Mouse (Mus musculus): ENCODE results near the gene Tspan9. TPM values are rescaled to one million over a fixed set of nuclear protein-coding genes. Genes with fewer than 3 reads are reported as not detected.

Tspan9 gene
- polyA plus RNA-seq, 1 experiment from 2014 or later, result 77.3 TPM

DNA sequence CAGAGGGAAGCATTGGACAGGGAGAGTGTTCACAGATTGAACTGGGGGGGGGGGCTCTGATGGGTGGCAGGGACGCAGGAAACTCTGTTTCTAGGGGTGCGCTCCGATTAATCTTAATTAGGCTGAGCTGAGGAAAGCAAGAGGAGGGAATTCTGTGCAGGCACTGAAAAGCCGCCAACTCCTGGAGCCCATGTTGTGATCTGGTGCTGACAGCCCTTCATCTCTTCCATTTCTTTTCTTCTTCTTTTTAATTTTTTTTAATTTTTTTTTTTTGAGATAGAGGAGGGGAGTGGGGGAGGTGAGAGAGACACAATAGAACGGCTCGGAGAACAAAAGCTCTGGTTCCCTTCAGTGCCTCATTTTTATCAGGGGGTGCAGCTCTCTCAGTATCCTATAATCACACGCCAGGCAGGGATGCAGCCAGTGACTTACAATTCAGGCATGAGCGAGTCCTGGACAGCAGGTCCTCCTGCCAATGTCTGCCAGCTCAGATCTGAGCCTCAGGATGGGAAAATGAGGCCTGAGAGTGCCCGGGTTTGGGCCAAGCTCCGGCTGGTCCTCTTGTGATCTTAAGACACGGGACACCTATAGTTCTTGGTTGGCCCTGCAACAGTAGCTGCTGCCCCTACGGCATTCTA, 72.4 kb downstream of the Tspan9 start:
- Histone ChIP-seq H3K27me3 (ENCODE audit: control insufficient read depth, insufficient read depth, low read length) (no peaks in the 10 kb centered on the region), H3K4me3 (ENCODE audit: low read depth, low read length) (no peak overlapping the region), H3K4me2 (replicated peaks; ENCODE audit: low read depth) (no peak overlapping the region), H3K9me3 (ENCODE audit: control insufficient read depth, low read length) (no peaks in the 10 kb centered on the region), H3K36me3 (ENCODE audit: control insufficient read depth, insufficient read depth, low read length) (no peaks in the 10 kb centered on the region), H3K4me1 (replicated peaks; ENCODE audit: control insufficient read depth, insufficient read depth) (peaks cover under 1% of the 10 kb centered on the region; the same call in 1 of the 2 replicates), H3K27ac (replicated peaks) (no peak overlapping the region), H3K9ac (ENCODE audit: low read length) (no peak overlapping the region)
- 76% methylated on average over 12 of the region's 12 CpGs for WGBS
- no peak for TF ChIP-seq EP300 (optimal IDR thresholded peaks at IDR 0.05)
- no peak for TF ChIP-seq CTCF (IDR thresholded peaks at IDR 0.05; ENCODE audit: low read depth)
- no peak for ATAC-seq (ENCODE audit: low FRiP score, low TSS enrichment)
- DNase-seq (ENCODE audit: low spot score), result no peak

DNA sequence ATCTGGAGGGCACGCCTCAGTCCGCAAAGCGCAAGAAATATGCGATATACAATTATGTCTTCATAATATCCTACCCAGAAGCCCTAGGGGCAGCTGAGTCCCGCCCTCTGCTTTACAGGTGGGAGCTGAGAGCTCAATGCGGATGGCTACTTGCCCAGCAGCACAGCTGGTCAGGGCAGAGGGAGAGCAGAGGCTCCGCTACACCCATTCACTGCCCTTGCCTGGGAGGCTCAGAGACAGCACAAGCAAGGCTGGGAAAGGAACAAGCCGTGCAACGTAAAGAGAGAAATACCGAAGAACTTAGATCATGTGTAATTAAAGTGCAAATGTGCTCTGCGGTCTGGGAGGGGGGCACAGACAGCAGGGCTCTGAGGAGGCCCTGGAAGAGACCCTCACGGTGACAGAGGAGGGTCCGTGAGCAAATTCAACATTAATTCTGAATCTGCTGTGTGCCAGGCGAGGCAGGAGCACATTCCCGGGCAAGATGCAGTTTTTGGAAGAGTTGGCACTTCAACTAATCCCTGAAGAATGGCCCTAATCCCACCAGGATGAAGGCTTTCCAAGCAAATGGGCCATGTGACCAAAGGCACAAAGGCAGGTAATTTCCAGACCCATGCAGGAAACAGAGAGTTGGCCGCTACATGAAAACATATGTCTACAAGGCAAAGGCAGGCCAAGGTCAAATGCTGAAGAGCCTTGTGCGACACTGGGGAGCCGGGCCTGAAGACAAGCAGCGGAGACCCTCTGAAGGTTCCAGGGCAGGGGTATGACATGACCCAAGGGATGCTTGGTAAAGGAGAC, 73.1 kb downstream of the Tspan9 start:
- Histone ChIP-seq H3K27ac (replicated peaks) (peak overlapping the region; percentile 41; the same call in 1 of the 2 replicates), H3K36me3 (ENCODE audit: control insufficient read depth, insufficient read depth, low read length) (no peaks in the 10 kb centered on the region), H3K4me2 (replicated peaks; ENCODE audit: low read depth) (no peak overlapping the region), H3K27me3 (ENCODE audit: control insufficient read depth, insufficient read depth, low read length) (no peaks in the 10 kb centered on the region), H3K4me3 (ENCODE audit: low read depth, low read length) (no peak overlapping the region), H3K9me3 (ENCODE audit: control insufficient read depth, low read length) (no peaks in the 10 kb centered on the region), H3K4me1 (replicated peaks; ENCODE audit: control insufficient read depth, insufficient read depth) (peaks cover 6% of the 10 kb centered on the region), H3K9ac (ENCODE audit: low read length) (no peak overlapping the region)
- no peak for DNase-seq (ENCODE audit: low spot score)
- WGBS, result 62% methylated on average over 19 of the region's 19 CpGs
- no peak; the same call in 1 of the 2 replicates for ATAC-seq (ENCODE audit: low FRiP score, low TSS enrichment)
- no peak for TF ChIP-seq EP300 (optimal IDR thresholded peaks at IDR 0.05)
- no peak for TF ChIP-seq CTCF (IDR thresholded peaks at IDR 0.05; ENCODE audit: low read depth)

- 79% methylated on average over 8 of the region's 8 CpGs for WGBS
- Histone ChIP-seq H3K9me3 (ENCODE audit: control insufficient read depth, low read length) (no peaks in the 10 kb centered on the region), H3K27ac (replicated peaks) (no peak overlapping the region), H3K4me1 (replicated peaks; ENCODE audit: control insufficient read depth, insufficient read depth) (peaks cover 6% of the 10 kb centered on the region), H3K9ac (ENCODE audit: low read length) (no peak overlapping the region), H3K36me3 (ENCODE audit: control insufficient read depth, insufficient read depth, low read length) (no peaks in the 10 kb centered on the region), H3K27me3 (ENCODE audit: control insufficient read depth, insufficient read depth, low read length) (no peaks in the 10 kb centered on the region), H3K4me3 (ENCODE audit: low read depth, low read length) (no peak overlapping the region), H3K4me2 (replicated peaks; ENCODE audit: low read depth) (no peak overlapping the region)
- DNase-seq (ENCODE audit: low spot score), result no peak
- TF ChIP-seq EP300 (optimal IDR thresholded peaks at IDR 0.05) (no peak), CTCF (IDR thresholded peaks at IDR 0.05; ENCODE audit: low read depth) (no peak)
- ATAC-seq (ENCODE audit: low FRiP score, low TSS enrichment), result no peak
Observed at GRCm38 (mm10) chr6:128068144-128068543, 75.2 kb downstream of the Tspan9 start.

GRCm38 (mm10) chr6:128065982-128066381, 77.4 kb downstream of the Tspan9 start:
- no peak for DNase-seq (ENCODE audit: low spot score)
- Histone ChIP-seq H3K9me3 (ENCODE audit: control insufficient read depth, low read length) (no peaks in the 10 kb centered on the region), H3K36me3 (ENCODE audit: control insufficient read depth, insufficient read depth, low read length) (no peaks in the 10 kb centered on the region), H3K27me3 (ENCODE audit: control insufficient read depth, insufficient read depth, low read length) (no peaks in the 10 kb centered on the region), H3K4me2 (replicated peaks; ENCODE audit: low read depth) (no peak overlapping the region), H3K27ac (replicated peaks) (peak overlapping the region; percentile 35; the same call in 1 of the 2 replicates), H3K4me1 (replicated peaks; ENCODE audit: control insufficient read depth, insufficient read depth) (peaks cover 6% of the 10 kb centered on the region), H3K4me3 (ENCODE audit: low read depth, low read length) (no peak overlapping the region), H3K9ac (ENCODE audit: low read length) (no peak overlapping the region)
- TF ChIP-seq CTCF (IDR thresholded peaks at IDR 0.05; ENCODE audit: low read depth), result no peak
- no peak for TF ChIP-seq EP300 (optimal IDR thresholded peaks at IDR 0.05)
- 40% methylated on average over 7 of the region's 7 CpGs for WGBS
- peak; percentile 9; the same call in 1 of the 2 replicates for ATAC-seq (ENCODE audit: low FRiP score, low TSS enrichment)

GRCm38 (mm10) chr6:128063501-128063900, 79.9 kb downstream of the Tspan9 start:
- no peak overlapping the region for H3K4me3 ChIP-seq (ENCODE audit: low read depth, low read length)
- peaks cover 6% of the 10 kb centered on the region for H3K4me1 ChIP-seq (replicated peaks; ENCODE audit: control insufficient read depth, insufficient read depth)
- TF ChIP-seq CTCF (IDR thresholded peaks at IDR 0.05; ENCODE audit: low read depth) (peak; percentile 81), EP300 (optimal IDR thresholded peaks at IDR 0.05) (no peak)
- no peak for DNase-seq (ENCODE audit: low spot score)
- WGBS, result 96% methylated on average over 1 of the region's 1 CpGs
- no peaks in the 10 kb centered on the region for H3K27me3 ChIP-seq (ENCODE audit: control insufficient read depth, insufficient read depth, low read length)
- no peaks in the 10 kb centered on the region for H3K36me3 ChIP-seq (ENCODE audit: control insufficient read depth, insufficient read depth, low read length)
- H3K9ac ChIP-seq (ENCODE audit: low read length), result no peak overlapping the region
- no peak overlapping the region for H3K27ac ChIP-seq (replicated peaks)
- no peaks in the 10 kb centered on the region for H3K9me3 ChIP-seq (ENCODE audit: control insufficient read depth, low read length)
- H3K4me2 ChIP-seq (replicated peaks; ENCODE audit: low read depth), result no peak overlapping the region
- no peak for ATAC-seq (ENCODE audit: low FRiP score, low TSS enrichment)

DNA sequence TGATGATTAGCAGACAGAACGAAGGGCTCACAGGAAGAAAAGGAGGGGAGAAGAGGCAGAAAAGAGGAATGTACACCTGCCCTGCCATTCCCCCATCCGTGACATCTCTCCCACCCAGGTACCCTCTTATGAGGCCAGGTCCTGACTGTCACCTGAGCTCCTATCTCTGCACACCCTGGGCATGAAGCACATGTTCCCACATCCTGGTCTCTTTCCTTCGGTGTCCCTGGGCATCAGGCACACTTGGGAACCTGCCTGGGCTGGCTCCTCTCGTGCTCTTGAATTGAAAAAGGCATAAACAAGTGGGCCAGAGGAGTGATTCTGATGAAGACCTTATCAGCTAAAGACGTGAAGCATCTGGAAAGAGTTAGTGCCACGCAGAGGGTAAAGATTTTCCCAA, 80.6 kb downstream of the Tspan9 start:
- no peak for ATAC-seq (ENCODE audit: low FRiP score, low TSS enrichment)

More for the DNA sequence above, 80.6 kb downstream of the Tspan9 start:
- Histone ChIP-seq H3K4me3 (ENCODE audit: low read depth, low read length) (no peak overlapping the region), H3K9ac (ENCODE audit: low read length) (no peak overlapping the region), H3K4me1 (replicated peaks; ENCODE audit: control insufficient read depth, insufficient read depth) (peaks cover 6% of the 10 kb centered on the region), H3K36me3 (ENCODE audit: control insufficient read depth, insufficient read depth, low read length) (no peaks in the 10 kb centered on the region), H3K4me2 (replicated peaks; ENCODE audit: low read depth) (no peak overlapping the region), H3K9me3 (ENCODE audit: control insufficient read depth, low read length) (no peaks in the 10 kb centered on the region), H3K27me3 (ENCODE audit: control insufficient read depth, insufficient read depth, low read length) (no peaks in the 10 kb centered on the region), H3K27ac (replicated peaks) (no peak overlapping the region)
- TF ChIP-seq EP300 (optimal IDR thresholded peaks at IDR 0.05) (no peak), CTCF (IDR thresholded peaks at IDR 0.05; ENCODE audit: low read depth) (no peak)
- no peak for DNase-seq (ENCODE audit: low spot score)
- WGBS, result 91% methylated on average over 6 of the region's 6 CpGs
